Mouse (Mus musculus) heart, postnatal 14 days (tissue): ENCODE results near the gene Card10. TPM values are rescaled to one million over a fixed set of nuclear protein-coding genes. Genes with fewer than 3 reads are reported as not detected.

Source experiments
- DNase-seq, 2 experiments: peaks; one replicate each; pipeline ENCODE4 v3.0.0; 2021 to 2022
- intact Hi-C: fragments of 180-260 bp; cut with DNase I; formaldehyde crosslinking; loops from one replicate; pipeline ENCODE4 v1.15.1; 2025
- total RNA-seq, 2 experiments: library from RNA; stranded (reverse); gene quantifications; 2 replicates each; pipeline ENCODE4 v1.2.3; 2021

The Card10 gene
- total RNA-seq, 2 experiments from 2014 or later: 20.3 to 20.6 TPM

DNA sequence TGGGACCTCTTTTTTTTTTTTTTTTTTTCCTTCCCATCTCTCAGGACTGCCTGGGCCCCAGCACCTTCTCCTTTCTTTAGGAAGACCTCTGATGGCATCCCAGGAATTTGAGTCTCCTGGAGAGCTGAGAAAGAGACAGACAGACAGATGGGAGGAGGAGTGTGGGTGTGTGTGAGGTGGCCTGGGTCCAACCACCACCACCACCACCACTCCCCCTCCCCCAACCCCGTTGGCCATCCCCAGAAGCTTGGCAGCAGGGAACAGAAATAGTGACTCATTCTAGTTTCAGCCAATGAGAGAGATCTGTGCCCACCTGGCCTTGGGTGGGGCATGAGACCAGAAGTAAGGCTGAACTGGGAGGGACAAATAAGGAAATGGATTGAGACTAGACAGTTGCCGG lies 3.8 kb upstream of the Card10 start:
- no peak for DNase-seq
- intact Hi-C loops: no loop called here

DNA sequence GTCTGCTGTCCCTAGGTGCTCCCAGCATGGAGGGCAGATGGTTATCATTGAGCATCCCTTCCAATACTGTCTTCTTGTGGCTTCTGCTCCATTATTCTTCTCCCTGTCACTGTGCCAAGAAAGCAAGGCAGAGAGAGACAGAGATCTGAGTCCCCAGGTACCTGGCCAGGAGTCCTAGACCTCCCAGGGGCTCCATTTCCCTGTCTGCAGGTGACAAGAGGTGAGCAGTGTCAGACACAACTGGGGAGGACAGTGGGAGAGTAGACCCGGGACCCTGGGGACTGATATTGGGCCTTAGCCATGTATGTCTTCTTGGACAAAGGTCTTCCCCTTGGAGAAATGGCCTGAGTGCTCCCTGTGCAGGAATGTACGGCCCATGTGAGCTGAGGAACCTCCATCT lies 2.5 kb upstream of the Card10 start:
- DNase-seq: no peak

DNA sequence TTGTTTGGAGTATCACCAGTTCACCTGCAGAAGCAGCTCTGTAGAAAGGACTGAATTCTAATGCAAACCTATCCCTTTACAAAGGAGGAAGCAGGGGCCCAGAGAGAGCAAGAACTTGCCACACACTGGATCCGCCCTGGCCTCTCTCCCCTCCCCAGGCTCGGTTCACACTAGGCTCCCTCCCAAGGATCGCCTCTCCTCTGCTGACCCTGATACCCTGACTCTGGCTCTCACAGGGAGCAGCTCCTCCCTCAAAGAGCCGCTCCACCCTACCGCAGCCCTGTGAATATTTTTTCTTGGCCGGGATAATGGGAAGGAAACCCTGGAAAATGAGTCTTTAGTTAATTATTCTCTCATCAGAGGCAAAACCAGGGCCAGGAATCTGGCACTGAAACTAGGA lies 1.5 kb upstream of the Card10 start:
- DNase-seq: no peak
- intact Hi-C loops: no loop called here

More for the DNA sequence above, 2.5 kb upstream of the Card10 start:
- intact Hi-C loops: no loop called here

DNA sequence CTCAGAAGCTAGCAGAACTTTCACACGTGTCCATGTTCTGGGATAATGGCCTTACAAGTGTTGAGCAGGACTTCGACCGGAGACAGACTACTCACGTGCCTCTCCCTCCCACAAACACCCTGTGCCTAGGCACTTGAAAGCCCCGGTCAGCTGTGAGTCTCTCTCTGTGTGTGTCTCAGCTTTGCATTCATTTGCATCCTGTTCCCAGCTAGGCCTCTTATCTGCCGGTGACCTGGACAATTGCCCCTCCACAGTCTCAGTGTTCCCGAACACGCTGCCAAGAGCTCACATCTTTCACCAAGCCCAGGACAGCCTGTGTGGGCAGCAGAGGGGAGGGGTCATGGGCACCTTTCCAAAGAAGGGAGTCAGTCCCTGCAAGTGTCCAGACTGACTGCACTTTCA lies 658 bp upstream of the Card10 start:
- intact Hi-C loops: no loop called here
- DNase-seq: peak; percentile 64 to 73

DNA sequence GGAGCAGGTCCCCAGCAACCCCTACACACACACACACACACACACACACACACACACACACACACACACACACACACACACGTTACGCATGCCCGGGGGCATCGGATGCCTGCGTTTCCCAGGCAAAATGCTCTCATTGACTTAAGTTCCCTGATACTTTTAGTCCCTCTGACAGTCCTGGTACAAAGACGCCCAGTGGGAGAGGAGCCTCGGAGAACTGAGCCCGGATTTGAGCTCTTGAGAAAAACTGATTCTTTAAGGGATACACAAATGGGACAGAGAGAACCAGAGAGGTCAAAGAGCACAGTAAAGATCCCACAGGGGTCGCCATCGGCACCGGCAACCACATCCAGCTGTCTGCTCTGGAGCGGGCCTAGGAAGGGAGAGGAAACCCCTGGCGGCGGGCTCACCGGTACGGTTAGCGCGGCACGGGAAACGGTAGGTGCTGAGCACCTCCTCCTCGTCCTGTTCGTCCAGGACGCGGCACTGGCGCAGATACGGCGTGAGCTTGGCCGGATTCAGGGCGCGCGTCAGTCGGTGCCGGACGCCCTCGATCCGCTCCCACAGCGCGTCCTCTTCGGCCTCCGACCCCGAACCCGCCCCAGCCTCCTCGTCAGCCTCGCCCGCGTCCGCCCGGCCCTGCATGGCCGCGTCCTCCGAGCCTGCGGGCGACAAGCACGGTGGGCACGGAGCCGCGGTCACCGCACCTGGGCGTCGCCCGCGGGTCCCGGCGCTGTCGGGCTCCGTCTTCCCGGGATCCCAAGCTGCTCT lies 686 bp downstream of the Card10 start:
- intact Hi-C loops: no loop called here
- peak; percentile 57 to 59 for DNase-seq

DNA sequence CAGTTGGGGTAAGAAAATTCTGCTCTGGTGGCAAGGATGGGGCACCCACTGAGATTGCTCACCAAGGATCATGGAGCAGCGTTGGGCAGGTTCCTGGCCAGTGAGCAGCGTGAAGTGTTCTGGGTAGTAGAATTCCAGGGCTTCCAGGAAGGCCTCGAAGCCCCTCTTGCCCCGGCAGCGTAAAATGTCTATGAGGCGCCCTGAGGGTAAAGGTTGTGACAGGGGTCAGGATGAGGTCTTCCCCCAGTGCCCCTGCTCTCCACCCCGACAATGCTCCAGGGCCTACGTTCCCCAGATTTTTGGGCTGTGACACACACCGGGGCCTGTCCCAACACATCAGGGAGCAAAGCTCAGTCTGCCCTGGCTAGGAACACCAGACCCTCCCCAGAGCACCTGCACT lies 1.3 kb downstream of the Card10 start:
- intact Hi-C loops: no loop called here

DNA sequence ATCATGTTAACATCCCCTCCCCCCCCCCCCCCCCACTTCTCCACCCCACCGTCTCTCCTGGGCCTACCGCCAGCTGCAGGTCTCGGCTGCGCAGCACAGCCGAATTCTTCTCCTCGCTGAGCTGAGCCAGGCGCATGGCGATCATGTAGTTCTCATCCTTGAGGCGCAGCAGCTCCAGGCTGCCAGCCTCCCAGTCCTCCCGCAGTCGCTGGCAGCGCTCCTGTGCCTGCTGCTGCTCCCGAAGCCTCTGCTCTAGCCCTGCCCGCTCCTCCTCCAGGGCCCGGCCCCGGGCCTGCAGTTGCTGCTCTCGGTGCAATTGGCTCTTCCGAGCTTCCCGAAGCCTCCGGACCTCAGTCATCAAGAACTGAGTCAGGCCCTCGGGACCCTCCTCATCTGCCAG lies 3.8 kb downstream of the Card10 start:
- intact Hi-C loops: no loop called here
- no peak for DNase-seq

More for the DNA sequence above, 1.3 kb downstream of the Card10 start:
- no peak for DNase-seq

DNA sequence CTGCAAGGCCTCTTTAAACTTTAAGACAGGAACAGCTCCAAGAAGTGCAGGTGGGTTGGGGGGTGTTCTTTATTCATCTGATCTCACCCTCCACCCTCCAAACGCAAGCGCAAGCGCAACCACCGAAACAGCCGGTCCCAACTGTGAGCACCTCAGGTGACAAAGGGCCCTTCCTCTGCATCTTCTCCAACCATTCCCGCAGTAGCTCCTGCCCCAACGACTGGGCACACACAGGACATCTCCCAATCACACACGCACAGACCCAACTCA lies 5.8 kb downstream of the Card10 start:
- intact Hi-C loops: no loop called here
- DNase-seq: no peak

DNA sequence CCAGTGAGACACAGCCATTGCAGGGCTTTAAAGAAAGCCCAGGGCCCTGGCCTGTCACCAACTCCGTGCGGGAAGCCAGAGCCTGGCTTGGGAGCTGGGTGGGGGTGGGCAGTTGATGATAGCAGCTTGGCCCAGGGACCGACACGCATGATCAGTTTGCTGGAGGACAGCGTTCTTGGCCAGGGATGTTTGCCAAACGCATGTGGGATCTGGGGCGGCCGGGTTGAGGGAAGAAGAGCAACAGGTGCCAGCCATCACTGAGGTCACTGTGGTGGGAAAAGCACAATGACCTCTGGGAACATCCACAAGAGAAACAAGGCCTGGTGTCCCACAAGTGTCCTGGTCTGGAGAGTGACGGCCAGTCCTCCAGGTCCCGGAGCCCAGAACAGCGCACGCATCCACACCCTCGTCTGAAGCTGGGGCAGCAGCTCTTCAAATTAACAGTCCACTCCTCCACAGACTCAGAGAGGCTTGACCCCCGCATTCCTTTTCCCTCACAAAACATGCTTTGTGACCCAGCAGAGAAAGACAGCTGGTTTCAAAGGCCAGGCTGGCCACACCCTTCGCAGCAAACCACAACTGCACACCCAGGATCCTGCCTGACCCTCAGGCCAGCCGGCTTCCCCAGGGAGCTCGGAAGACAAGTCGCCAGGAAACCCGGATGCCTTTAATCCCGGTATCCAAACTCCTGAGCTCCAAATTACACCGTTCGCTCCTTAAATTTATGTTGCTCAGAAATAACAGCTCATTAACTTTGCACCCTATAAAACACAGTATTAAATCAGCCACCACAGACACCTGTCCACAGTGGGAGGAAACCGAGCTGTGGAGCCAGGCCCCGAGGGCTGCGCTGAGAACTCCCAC lies 6.4 kb downstream of the Card10 start:
- DNase-seq: peak; percentile 66 to 72
- intact Hi-C loops: no loop called here

DNA sequence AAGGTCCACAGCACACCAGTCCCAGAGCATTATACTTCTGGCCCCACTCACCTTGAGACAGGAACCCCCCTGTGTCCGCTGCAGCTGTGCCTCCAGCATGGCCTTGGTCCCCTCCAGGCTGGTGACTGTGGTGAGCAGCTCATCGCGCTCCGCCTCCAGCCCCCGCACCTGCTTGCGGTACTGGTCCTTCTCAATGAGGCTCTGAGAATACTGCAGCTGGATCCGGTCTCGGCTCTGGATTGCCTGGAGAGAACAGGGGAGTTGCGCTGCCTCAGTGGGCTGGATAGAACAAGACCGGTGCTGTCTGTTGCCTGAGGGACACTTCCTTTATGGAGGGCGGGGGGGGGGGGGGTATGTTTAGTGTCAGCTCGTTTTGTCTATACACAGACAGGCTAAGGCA lies 11.9 kb downstream of the Card10 start:
- DNase-seq: no peak
- intact Hi-C loops: no loop called here

DNA sequence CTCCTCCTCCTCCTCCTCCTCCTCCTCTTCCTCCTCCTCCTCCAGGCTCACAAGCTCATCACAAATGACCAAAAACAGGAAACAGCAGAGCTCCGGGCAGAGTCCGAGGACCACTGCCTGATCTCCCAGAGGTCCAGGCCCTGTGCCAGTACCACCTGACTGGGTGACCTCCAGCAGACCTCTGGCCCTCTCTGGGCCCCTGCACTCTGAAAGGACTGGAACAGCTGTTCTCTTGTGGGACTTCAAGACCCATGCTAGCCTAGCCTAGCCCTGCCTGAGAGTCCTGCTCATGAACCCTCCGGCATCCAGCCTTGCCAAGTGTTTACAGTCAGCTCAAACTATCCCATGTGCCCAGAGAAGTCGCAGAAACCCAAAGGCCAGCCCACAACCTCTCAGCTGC lies 12.4 kb downstream of the Card10 start:
- DNase-seq: peak; percentile 58 to 72

DNA sequence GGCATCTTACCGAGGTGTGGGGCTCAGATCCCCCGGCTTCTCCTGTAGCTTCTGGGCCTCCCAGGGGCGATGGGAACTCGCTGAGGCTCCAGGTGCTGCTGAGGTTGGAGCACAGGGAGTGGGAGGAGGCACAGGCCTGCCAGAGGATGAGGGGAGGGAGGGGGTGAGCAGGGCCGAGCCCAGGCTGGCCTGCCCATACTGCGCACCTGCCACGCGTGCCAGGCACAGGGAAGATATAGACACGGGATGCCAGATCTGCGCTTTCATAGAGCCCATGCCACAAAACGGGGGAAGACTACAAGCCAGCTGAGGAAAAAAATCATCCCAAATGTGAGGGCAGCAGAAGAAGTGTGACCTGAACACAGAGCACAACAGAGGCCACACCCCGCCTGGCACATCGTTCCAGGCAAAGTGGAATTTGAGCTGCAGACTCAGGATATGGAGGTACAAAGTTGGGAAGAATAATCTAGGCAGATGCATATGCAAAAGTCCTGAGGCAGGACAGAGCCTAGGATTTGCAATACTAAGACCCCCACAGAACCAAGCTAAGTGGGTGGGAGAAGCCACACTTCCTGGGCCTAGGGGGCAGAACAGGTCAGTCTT lies 13.0 kb downstream of the Card10 start:
- intact Hi-C loops: no loop called here
- no peak for DNase-seq

More for the DNA sequence above, 12.4 kb downstream of the Card10 start:
- intact Hi-C loops: no loop called here

DNA sequence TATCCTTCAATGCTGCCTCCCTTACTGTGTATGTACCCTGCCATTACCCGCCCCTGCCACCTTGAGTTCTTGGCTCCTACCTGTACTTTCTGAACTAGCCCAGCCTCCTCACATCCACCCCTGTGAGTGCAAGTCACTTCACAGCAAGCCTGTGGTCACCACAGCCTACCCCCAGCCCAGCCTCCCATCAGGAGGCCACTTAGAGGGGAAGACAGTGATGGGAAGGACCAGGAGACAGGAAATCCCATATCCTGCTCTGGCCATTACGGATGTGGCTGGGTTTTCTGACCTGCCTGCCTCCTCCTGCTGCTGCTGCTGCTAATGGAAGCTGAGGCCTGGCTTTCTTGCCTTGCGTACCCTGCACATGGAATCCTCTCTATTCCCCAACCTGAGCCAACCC lies 14.8 kb downstream of the Card10 start:
- intact Hi-C loops: no loop called here
- DNase-seq: no peak

DNA sequence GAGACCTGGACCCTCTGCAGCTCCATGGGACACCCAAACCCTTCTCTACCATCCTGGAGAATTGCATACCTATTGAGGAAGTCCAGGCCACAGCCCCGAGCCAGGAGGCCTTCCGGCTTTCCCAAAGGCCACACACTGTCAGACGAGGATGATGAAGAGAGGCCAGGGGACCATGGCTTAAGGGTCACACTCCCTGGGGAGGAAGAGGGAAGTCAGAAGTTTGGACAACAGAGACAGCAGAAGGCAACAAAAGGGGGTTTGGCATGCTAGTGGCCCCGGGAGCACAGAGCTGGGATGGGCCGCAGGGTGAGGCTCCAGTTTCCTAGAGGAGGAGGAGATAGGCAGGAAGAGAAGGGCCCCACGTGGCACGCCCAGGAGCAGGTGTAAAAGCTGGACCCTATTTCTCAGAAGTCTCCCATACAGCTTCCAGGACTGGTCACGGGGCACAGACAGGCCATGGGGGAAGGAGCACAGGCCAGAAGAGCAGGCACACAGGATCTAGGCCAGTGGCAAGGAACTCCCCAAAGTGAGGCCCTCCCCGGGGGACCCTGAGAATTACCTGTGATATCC lies 15.5 kb downstream of the Card10 start:
- intact Hi-C loops: no loop called here
- peak in 1 of 2 experiments; percentile 45 for DNase-seq

DNA sequence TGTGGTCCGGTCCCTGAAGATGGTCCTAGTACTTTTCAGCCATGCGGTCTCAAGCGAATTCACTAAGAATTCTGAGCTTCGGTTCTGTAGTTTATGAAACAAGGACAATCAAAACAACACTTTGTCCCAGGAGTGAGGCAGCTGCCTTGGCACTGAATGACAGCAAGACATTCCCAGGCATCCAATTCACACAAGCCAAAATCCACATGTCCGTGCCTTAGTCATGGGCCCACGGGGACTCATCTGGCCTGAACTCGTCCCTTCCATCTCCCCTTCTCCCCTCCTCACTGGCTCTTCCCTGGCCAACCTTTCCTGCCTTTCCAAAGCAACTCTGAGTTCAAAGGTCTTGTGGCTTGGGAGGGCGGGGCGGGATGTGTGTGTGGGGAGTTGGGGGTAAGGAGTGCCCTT lies 16.4 kb downstream of the Card10 start:
- intact Hi-C loops: no loop called here
- DNase-seq: peak; percentile 53 to 62

DNA sequence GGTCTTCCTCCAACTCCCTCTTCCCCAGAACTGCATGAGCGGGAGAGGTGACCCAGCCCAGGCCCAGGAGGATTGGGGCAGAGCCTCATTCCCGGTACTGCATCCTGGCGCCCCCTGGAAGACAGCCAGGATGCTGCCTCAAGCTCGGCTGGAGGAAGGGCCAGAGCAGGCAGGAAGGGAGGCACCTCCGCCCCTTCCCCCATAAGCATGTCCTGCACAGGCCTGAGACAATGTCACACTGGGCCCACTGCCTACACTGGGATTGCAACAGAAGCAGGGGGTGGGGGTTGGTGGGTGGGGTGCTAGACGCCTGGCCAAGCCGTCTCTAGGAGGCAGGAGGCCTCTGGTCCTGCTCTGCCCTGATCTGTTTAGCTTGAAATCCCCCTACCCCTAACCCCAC lies 16.9 kb downstream of the Card10 start:
- intact Hi-C loops: no loop called here
- peak; percentile 84 to 87 for DNase-seq

DNA sequence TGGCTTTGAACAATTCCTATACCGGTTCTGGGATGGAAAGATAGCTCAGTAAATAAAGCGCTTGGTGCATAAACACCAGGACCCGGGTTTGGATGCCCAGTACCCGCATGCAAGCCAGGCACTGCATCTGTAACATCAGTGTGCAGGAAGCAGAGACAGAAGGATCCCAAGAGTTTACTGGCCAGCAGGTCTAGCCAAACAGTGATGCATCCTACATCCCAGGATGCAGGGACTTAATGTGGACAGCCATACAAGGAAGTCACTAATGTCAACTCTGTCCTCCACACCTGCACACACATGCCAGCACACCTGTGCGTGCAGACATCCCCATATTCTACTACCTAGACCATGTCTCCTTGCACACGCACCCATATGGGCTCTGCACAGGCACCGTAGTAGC lies 17.6 kb downstream of the Card10 start:
- intact Hi-C loops: no loop called here

DNA sequence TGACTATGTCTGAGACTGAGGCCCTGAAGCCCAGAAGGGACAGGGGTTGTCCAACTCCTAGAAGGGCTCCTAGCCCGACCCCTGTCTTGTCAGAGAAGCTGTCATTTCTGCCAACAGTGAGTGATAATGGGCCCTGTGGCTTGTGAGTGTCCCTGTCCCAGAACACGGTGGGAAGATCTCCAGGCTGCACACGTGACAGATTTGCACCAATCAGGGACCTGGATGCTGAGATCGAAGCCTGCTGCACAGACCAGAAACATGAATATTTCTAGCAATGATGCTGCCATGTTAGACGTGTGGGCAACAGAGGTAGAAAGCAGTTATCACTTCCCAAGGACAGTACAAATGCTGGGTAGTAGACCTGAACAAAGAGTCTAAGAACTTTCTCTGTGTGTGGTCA lies 18.3 kb downstream of the Card10 start:
- intact Hi-C loops: no loop called here
- no peak for DNase-seq

More for the DNA sequence above, 17.6 kb downstream of the Card10 start:
- DNase-seq: no peak

DNA sequence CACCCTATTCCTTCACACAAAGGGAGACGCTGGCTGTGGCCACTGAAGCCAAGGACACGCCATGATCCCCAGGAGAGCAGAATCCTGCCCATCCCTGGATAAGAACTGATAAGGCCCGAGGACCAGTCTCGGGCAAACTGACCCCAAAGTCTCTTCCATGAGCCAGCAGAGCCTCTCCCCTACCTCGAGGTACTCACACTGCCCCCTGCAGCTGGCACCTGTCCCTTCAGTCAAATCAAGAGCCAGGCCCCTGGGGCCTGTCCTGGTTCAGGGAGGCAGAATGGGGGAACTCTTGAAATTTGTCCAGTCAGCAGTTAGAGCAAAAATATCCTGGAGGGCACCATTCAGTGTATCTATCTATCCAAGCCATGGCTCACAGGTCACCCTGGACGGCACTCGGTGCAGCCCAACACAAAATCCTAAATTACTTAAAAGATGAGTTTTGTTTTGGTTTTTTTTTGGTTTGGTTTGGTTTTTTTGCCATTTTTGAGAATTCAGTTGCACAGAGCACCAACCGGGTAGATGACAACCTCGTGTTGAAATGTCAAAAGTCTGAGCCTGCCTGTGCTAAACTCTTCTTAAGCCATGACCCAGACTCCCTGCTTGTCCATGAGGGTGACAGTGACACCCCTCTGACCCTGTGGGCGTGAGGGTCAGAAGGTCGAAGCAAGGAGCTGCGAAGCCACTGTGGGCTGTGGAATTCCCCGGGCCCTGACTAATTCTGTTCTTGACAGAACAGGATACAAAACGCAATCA lies 20.3 kb downstream of the Card10 start:
- DNase-seq: no peak
- intact Hi-C loops: no loop called here

DNA sequence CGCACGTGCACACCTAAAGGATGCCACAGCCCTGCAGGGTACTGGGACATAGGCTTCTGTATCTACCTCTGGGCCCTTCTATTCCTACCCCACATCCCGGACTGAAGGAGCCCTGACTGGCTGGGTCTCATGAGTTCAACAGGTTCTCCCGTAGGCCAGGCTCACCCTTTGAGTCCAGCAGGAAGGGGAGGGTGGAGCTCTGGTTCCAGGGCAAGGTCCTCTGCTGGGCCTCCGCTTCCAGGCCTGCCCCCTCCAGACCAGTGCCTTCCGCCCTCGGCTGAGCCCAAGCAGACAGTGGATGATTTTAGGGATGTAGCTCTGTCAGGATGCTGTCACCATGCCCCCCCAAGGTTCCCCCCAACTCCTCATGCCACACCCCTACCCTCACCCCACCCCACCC lies 21.9 kb downstream of the Card10 start:
- DNase-seq: no peak

DNA sequence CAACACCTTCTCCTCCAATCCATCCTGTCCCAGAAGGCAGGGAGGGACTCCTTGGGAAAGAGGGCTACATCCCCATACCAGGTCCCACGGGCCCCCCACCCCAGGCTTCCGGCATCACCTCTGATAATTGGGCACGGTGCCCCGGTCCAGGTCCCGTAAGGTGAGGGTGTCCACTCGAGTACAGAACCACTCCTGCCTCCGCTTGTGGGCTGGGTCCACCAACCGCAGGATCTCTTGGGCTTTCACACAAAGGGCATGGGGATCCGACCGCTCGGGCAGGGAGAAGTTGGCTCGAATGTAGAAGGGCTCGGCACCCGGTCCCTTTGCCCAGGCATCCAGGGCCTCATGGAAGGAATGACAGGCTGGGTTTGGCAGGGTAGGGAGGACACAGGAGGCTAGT lies 22.5 kb downstream of the Card10 start:
- intact Hi-C loops: no loop called here
- no peak for DNase-seq

More for the DNA sequence above, 21.9 kb downstream of the Card10 start:
- intact Hi-C loops: no loop called here
